9 mouse cellular contexts compared by ENCODE assay signal in genomic region chr11:69599436-69599835, GRCm38 (mm10). TPM values are rescaled to one million over a fixed set of nuclear protein-coding genes. Genes with fewer than 3 reads are reported as not detected.
DNase-seq lines count a peak whose midpoint lies in the region; ATAC-seq and TF ChIP-seq lines count a peak whose summit lies in the region.
"Had no signal": no experiment of that assay in that cellular context is flagged by ENCODE, and none has a peak within 500 bp of the region (broad histone marks: within the 10 kb centered on the region; RNA-seq: fewer than 3 reads in every experiment).

No protein-coding gene starts in this region.

- intact Hi-C loops in heart, postnatal 10 days (cut with DNase I): no loop called here

- H3K4me2 ChIP-seq in heart, postnatal 0 days (ENCODE audit: low read depth, low read length): no peak overlapping the region
- H3K4me2 ChIP-seq in forebrain, embryonic 15.5 days (replicated peaks): no peak overlapping the region
- H3K4me2 ChIP-seq in liver, postnatal 0 days (ENCODE audit: low read depth, low read length): peak overlapping the region; percentile 48

- 21% methylated on average over 9 of the region's 9 CpGs for WGBS in heart, postnatal 0 days
- 14% methylated on average over 9 of the region's 9 CpGs for WGBS in forebrain, embryonic 15.5 days
- WGBS in liver, postnatal 0 days (ENCODE audit: insufficient replicate concordance): 14% methylated on average over 9 of the region's 9 CpGs

- no peak overlapping the region for H3K4me3 ChIP-seq in heart, postnatal 0 days (ENCODE audit: low read depth, low read length)
- H3K4me3 ChIP-seq in G1E (ENCODE audit: low read depth, low read length): peak overlapping the region; percentile 50; the same call in 1 of the 2 replicates
- no peak overlapping the region for H3K4me3 ChIP-seq in forebrain, embryonic 15.5 days
- no peak overlapping the region for H3K4me3 ChIP-seq in liver, postnatal 0 days (ENCODE audit: low read depth, low read length)

- peaks cover 45% of the 10 kb centered on the region for H3K4me1 ChIP-seq in heart, postnatal 0 days (ENCODE audit: control insufficient read depth, insufficient read depth)
- H3K4me1 ChIP-seq in G1E (ENCODE audit: insufficient read depth, low read depth, low read length): peaks cover 59% of the 10 kb centered on the region
- H3K4me1 ChIP-seq in forebrain, embryonic 15.5 days: peaks cover 22% of the 10 kb centered on the region
- H3K4me1 ChIP-seq in liver, postnatal 0 days (ENCODE audit: insufficient read depth): peaks cover 34% of the 10 kb centered on the region

- no peaks in the 10 kb centered on the region for H3K9me3 ChIP-seq in heart, postnatal 0 days (replicated peaks; ENCODE audit: control insufficient read depth, low read length)
- no peaks in the 10 kb centered on the region for H3K9me3 ChIP-seq in G1E (replicated peaks)
- no peaks in the 10 kb centered on the region for H3K9me3 ChIP-seq in forebrain, embryonic 15.5 days
- H3K9me3 ChIP-seq in liver, postnatal 0 days (ENCODE audit: low read length): no peaks in the 10 kb centered on the region

- DNase-seq in heart, postnatal 0 days (ENCODE audit: low spot score): no peak
- DNase-seq in heart, postnatal 10 days: no peak
- no peak for DNase-seq in G1E (ENCODE audit: low spot score)
- no peak for DNase-seq in liver, postnatal 0 days
- DNase-seq in thymus, postnatal 4 days: no peak

- no peak for ATAC-seq in heart, postnatal 0 days (ENCODE audit: insufficient read depth, low read depth)
- no peak for ATAC-seq in G1E (ENCODE audit: extremely low read depth, insufficient number of reproducible peaks, low FRiP score, poor library complexity, severe bottlenecking)
- ATAC-seq in forebrain, embryonic 15.5 days (replicated peaks): no peak
- ATAC-seq in liver, postnatal 0 days: peak; percentile 64
- no peak for ATAC-seq in CD4-positive, CD25-positive, alpha-beta regulatory T cell, adult 4 months
- ATAC-seq in erythroid progenitor cell, adult 5-6 weeks (replicated peaks; ENCODE audit: low FRiP score, poor library complexity, severe bottlenecking): no peak

- H3K9ac ChIP-seq in heart, postnatal 0 days (replicated peaks; ENCODE audit: low read depth, low read length): no peak overlapping the region
- no peak overlapping the region for H3K9ac ChIP-seq in forebrain, embryonic 15.5 days (replicated peaks)
- H3K9ac ChIP-seq in liver, postnatal 0 days (replicated peaks): no peak overlapping the region; the same call in 1 of the 2 replicates

- TF ChIP-seq EP300 in heart, postnatal 0 days (IDR thresholded peaks at IDR 0.05; ENCODE audit: low read depth): no peak
- TF ChIP-seq EP300 in liver, postnatal 0 days (IDR thresholded peaks at IDR 0.05; ENCODE audit: low read depth): peak; percentile 53; the same call in 1 of the 2 replicates

- H3K27me3 ChIP-seq in heart, postnatal 0 days (ENCODE audit: control insufficient read depth, insufficient read depth, low read length): no peaks in the 10 kb centered on the region
- no peaks in the 10 kb centered on the region for H3K27me3 ChIP-seq in G1E (ENCODE audit: insufficient read depth, low read length)
- H3K27me3 ChIP-seq in forebrain, embryonic 15.5 days: no peaks in the 10 kb centered on the region
- no peaks in the 10 kb centered on the region; the same call in 1 of the 2 replicates for H3K27me3 ChIP-seq in liver, postnatal 0 days (ENCODE audit: insufficient read depth, low read length)

- H3K27ac ChIP-seq in heart, postnatal 0 days (ENCODE audit: low read depth): peak overlapping the region; percentile 73
- H3K27ac ChIP-seq in forebrain, embryonic 15.5 days (replicated peaks): 0 out of 2 replicates have a peak overlapping the region, but pooled peaks have one; percentile 11
- peak overlapping the region; percentile 52 for H3K27ac ChIP-seq in liver, postnatal 0 days (ENCODE audit: low read depth)

- H3K36me3 ChIP-seq in heart, postnatal 0 days (replicated peaks; ENCODE audit: control insufficient read depth, insufficient read depth, low read length): no peaks in the 10 kb centered on the region; the same call in 1 of the 2 replicates
- H3K36me3 ChIP-seq in G1E (replicated peaks): peaks cover 66% of the 10 kb centered on the region
- H3K36me3 ChIP-seq in forebrain, embryonic 15.5 days: no peaks in the 10 kb centered on the region; the same call in 1 of the 2 replicates
- no peaks in the 10 kb centered on the region for H3K36me3 ChIP-seq in liver, postnatal 0 days (replicated peaks; ENCODE audit: insufficient read depth, low read length)

- 0 out of 2 replicates have a peak, but pooled peaks have one; percentile 4 for TF ChIP-seq CTCF in heart, postnatal 0 days (IDR thresholded peaks at IDR 0.05; ENCODE audit: low read depth)
- TF ChIP-seq CTCF in G1E (IDR thresholded peaks at IDR 0.05; ENCODE audit: low read depth, low read length): no peak
- peak; percentile 33 for TF ChIP-seq CTCF in liver, postnatal 0 days (IDR thresholded peaks at IDR 0.05; ENCODE audit: low read depth)

RNA-seq across cellular contexts. Expression of gene Atp1b2, which starts 6.3 kb away (rescaled TPM):
- 23.7 and 24.7 TPM in 2 replicates for total RNA-seq in heart, postnatal 0 days (2014; rRNA removed; ENCODE audit: low replicate concordance)
- 15.1 and 16.8 TPM in 2 replicates for polyA plus RNA-seq in heart, postnatal 0 days (2015; fragmentation: Nextera tagmentation; extraction: Ambion mirVana)
- total RNA-seq in heart, postnatal 10 days (2021): 10 to 100 TPM; 29.9 to 36.5 TPM
- total RNA-seq in G1E (2014; fragmentation: Nextera tagmentation) (84.5 and 116 TPM in 2 replicates), G1E (2017) (3.6 and 4.8 TPM in 2 replicates)
- polyA plus RNA-seq in G1E (2012): 50.0 and 54.6 TPM in 2 replicates
- polyA plus RNA-seq in forebrain, embryonic 15.5 days (2015; fragmentation: Nextera tagmentation; extraction: Ambion mirVana): 22.2 and 25.9 TPM in 2 replicates
- 4.0 and 5.3 TPM in 2 replicates for polyA plus RNA-seq in liver, postnatal 0 days (2015; fragmentation: Nextera tagmentation; extraction: Ambion mirVana)
- polyA plus RNA-seq in CD4-positive, CD25-positive, alpha-beta regulatory T cell, adult 4 months (2017; shearing (Covaris generic)): not detected
- 20.9 and 36.5 TPM in 2 replicates for total RNA-seq in erythroid progenitor cell, adult 5-6 weeks (2015; ENCODE audit: low replicate concordance)
- 3.5 and 4.5 TPM in 2 replicates for total RNA-seq in erythroid progenitor cell, adult 5-6 weeks (2017; ENCODE audit: low replicate concordance)

RNA-seq across cellular contexts. Expression of gene Shbg, which starts 18.3 kb away (rescaled TPM):
- total RNA-seq in heart, postnatal 0 days (2014; rRNA removed; ENCODE audit: low replicate concordance): not detected in 2 replicates
- polyA plus RNA-seq in heart, postnatal 0 days (2015; fragmentation: Nextera tagmentation; extraction: Ambion mirVana): 0.08 TPM in 1 of 2 replicates, not detected in the other
- total RNA-seq in heart, postnatal 10 days (2021): not detected
- total RNA-seq in G1E (2014; fragmentation: Nextera tagmentation) (not detected in 2 replicates), G1E (2017) (not detected in 2 replicates)
- polyA plus RNA-seq in G1E (2012): not detected in 2 replicates
- not detected in 2 replicates for polyA plus RNA-seq in forebrain, embryonic 15.5 days (2015; fragmentation: Nextera tagmentation; extraction: Ambion mirVana)
- 4.3 and 4.7 TPM in 2 replicates for polyA plus RNA-seq in liver, postnatal 0 days (2015; fragmentation: Nextera tagmentation; extraction: Ambion mirVana)
- polyA plus RNA-seq in CD4-positive, CD25-positive, alpha-beta regulatory T cell, adult 4 months (2017; shearing (Covaris generic)): not detected
- not detected in 2 replicates for total RNA-seq in erythroid progenitor cell, adult 5-6 weeks (2015; ENCODE audit: low replicate concordance)
- total RNA-seq in erythroid progenitor cell, adult 5-6 weeks (2017; ENCODE audit: low replicate concordance): not detected in 2 replicates
- total RNA-seq: left cerebral cortex, postnatal 4 days had no signal

RNA-seq across cellular contexts. Expression of gene Trp53, which starts 19.3 kb away (rescaled TPM):
- total RNA-seq in heart, postnatal 0 days (2014; rRNA removed; ENCODE audit: low replicate concordance): 33.6 and 35.9 TPM in 2 replicates
- 31.5 and 32.6 TPM in 2 replicates for polyA plus RNA-seq in heart, postnatal 0 days (2015; fragmentation: Nextera tagmentation; extraction: Ambion mirVana)
- total RNA-seq in heart, postnatal 10 days (2021): 10 to 100 TPM; 32.5 to 45.2 TPM
- total RNA-seq in G1E (2014; fragmentation: Nextera tagmentation) (228 and 271 TPM in 2 replicates), G1E (2017) (52.1 and 57.4 TPM in 2 replicates)
- 141 and 175 TPM in 2 replicates for polyA plus RNA-seq in G1E (2012)
- polyA plus RNA-seq in forebrain, embryonic 15.5 days (2015; fragmentation: Nextera tagmentation; extraction: Ambion mirVana): 112 and 115 TPM in 2 replicates
- 32.6 and 33.5 TPM in 2 replicates for polyA plus RNA-seq in liver, postnatal 0 days (2015; fragmentation: Nextera tagmentation; extraction: Ambion mirVana)
- 100 to 1,000 TPM; 307 to 416 TPM for polyA plus RNA-seq in CD4-positive, CD25-positive, alpha-beta regulatory T cell, adult 4 months (2017; shearing (Covaris generic))
- total RNA-seq in erythroid progenitor cell, adult 5-6 weeks (2015; ENCODE audit: low replicate concordance): 38.2 and 75.9 TPM in 2 replicates
- total RNA-seq in erythroid progenitor cell, adult 5-6 weeks (2017; ENCODE audit: low replicate concordance): 12.2 TPM in 2 replicates

RNA-seq across cellular contexts. Expression of gene Wrap53, which starts 19.4 kb away (rescaled TPM):
- 12.4 and 18.7 TPM in 2 replicates for total RNA-seq in heart, postnatal 0 days (2014; rRNA removed; ENCODE audit: low replicate concordance)
- 6.7 and 7.8 TPM in 2 replicates for polyA plus RNA-seq in heart, postnatal 0 days (2015; fragmentation: Nextera tagmentation; extraction: Ambion mirVana)
- total RNA-seq in heart, postnatal 10 days (2021): 1 to 10 TPM; 5.9 to 6.8 TPM
- 20.5 and 26.1 TPM in 2 replicates for total RNA-seq in G1E (2014; fragmentation: Nextera tagmentation)
- 9.6 and 9.8 TPM in 2 replicates for total RNA-seq in G1E (2017)
- 15.7 and 22.0 TPM in 2 replicates for polyA plus RNA-seq in G1E (2012)
- 26.3 and 27.2 TPM in 2 replicates for polyA plus RNA-seq in forebrain, embryonic 15.5 days (2015; fragmentation: Nextera tagmentation; extraction: Ambion mirVana)
- polyA plus RNA-seq in liver, postnatal 0 days (2015; fragmentation: Nextera tagmentation; extraction: Ambion mirVana): 8.1 and 10.0 TPM in 2 replicates
- 10 to 100 TPM; 23.0 to 31.9 TPM for polyA plus RNA-seq in CD4-positive, CD25-positive, alpha-beta regulatory T cell, adult 4 months (2017; shearing (Covaris generic))
- total RNA-seq in erythroid progenitor cell, adult 5-6 weeks (2015; ENCODE audit: low replicate concordance): 13.8 and 48.3 TPM in 2 replicates
- 13.5 and 18.4 TPM in 2 replicates for total RNA-seq in erythroid progenitor cell, adult 5-6 weeks (2017; ENCODE audit: low replicate concordance)

RNA-seq across cellular contexts. Expression of gene Sat2, which starts 22.4 kb away (rescaled TPM):
- 7.3 TPM in 1 of 2 replicates, not detected in the other for total RNA-seq in heart, postnatal 0 days (2014; rRNA removed; ENCODE audit: low replicate concordance)
- polyA plus RNA-seq in heart, postnatal 0 days (2015; fragmentation: Nextera tagmentation; extraction: Ambion mirVana): 17.8 and 18.8 TPM in 2 replicates
- 1 to 10 TPM; 4.3 to 4.7 TPM for total RNA-seq in heart, postnatal 10 days (2021)
- total RNA-seq in G1E (2014; fragmentation: Nextera tagmentation): 2.4 and 7.3 TPM in 2 replicates
- total RNA-seq in G1E (2017): 1.5 and 2.6 TPM in 2 replicates
- polyA plus RNA-seq in G1E (2012): 0.09 TPM in 1 of 2 replicates, not detected in the other
- 22.9 and 25.2 TPM in 2 replicates for polyA plus RNA-seq in forebrain, embryonic 15.5 days (2015; fragmentation: Nextera tagmentation; extraction: Ambion mirVana)
- polyA plus RNA-seq in liver, postnatal 0 days (2015; fragmentation: Nextera tagmentation; extraction: Ambion mirVana): 15.2 and 18.7 TPM in 2 replicates
- not detected for polyA plus RNA-seq in CD4-positive, CD25-positive, alpha-beta regulatory T cell, adult 4 months (2017; shearing (Covaris generic))
- total RNA-seq in erythroid progenitor cell, adult 5-6 weeks (2015; ENCODE audit: low replicate concordance): not detected in 2 replicates
- not detected in 2 replicates for total RNA-seq in erythroid progenitor cell, adult 5-6 weeks (2017; ENCODE audit: low replicate concordance)

Comparison
In these comparisons a context has a peak if more than half of its experiments do, and no peak if none do; other contexts are left out.
1. H3K27ac ChIP-seq: peak in every context shown above with its lines; median percentile 73 in heart, postnatal 0 days; 52 in liver, postnatal 0 days; 11 in forebrain, embryonic 15.5 days.